Mouse (Mus musculus) layer of hippocampus, postnatal 10 days (tissue): ENCODE measurements around the gene Rnf5. TPM values are rescaled to one million over a fixed set of nuclear protein-coding genes. Genes with fewer than 3 reads are reported as not detected.

Experiments used
- DNase-seq, 2 experiments: peaks; one replicate each; pipeline ENCODE4 v3.0.0; 2021; ENCODE audit warnings: low spot score in 2 of 2
- total RNA-seq, 2 experiments: library from RNA; stranded (reverse); gene quantifications; 2 replicates each; pipeline ENCODE4 v1.2.3; 2021

Rnf5 gene
- total RNA-seq, 2 experiments from 2014 or later = 96.4 to 102 TPM

- peak; percentile 91 to 95 for DNase-seq
These were observed 16.6 kb downstream of the Rnf5 start for GRCm38 (mm10) chr17:34586796-34587422.

DNA sequence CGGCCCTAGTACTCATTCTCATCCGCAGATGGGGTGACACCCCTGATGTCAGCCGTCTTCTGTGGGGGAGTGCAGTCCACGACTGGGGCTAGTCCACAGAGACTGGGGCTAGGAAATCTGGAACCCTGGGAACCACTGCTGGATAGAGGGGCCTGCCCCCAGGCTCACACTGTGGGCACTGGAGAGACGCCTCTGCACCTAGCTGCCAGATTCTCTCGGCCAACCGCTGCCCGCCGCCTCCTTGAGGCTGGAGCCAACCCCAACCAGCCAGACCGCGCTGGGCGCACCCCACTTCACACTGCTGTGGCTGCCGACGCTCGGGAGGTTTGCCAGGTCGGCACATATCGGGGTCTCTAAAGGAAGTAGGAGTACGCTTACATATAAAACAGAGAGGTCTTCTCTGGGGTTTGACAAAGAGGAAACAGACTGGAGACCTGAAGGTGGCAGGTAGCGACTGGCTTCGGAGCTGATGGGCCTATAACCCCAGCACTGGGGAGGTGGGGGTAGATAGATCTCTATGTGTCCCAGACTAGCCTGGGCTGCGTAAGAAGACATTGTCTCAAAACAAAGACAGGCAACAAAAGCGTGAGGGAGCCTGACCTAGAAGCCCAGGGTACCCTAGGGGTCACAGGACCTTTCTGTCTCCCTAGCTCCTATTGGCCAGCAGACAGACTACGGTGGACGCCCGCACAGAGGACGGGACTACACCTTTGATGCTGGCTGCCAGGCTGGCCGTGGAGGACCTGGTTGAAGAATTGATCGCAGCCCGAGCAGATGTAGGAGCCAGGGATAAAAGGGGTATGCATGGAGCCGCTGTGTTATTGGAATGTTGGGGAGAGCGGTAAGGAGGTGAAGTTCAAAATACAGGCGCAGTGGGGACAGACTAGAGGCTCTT lies 17.4 kb downstream of the Rnf5 start:
- peak in 1 of 2 experiments; percentile 56 for DNase-seq

DNA sequence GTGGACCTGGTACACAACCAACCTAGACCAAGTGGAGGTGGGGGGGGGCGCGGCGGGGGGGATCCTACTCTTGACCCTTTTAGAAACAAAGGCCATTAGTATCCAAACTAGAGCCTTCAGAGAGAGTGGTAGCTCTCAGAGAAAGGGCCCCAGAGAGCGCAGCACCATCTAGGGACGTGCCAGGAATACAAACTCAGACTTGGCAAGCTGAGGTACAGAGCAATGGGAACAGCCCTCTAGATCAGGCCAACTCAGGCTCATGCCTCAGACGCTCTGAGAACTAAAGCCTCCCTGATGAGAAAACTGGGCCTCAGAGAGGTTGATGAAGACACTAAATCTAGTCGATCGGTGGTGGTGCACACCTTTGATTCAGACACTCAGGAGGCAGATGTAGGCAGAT lies 18.4 kb downstream of the Rnf5 start:
- peak in 1 of 2 experiments; percentile 60 for DNase-seq

- no peak for DNase-seq
These were observed 19.7 kb downstream of the Rnf5 start for GRCm38 (mm10) chr17:34583819-34584218.

DNA sequence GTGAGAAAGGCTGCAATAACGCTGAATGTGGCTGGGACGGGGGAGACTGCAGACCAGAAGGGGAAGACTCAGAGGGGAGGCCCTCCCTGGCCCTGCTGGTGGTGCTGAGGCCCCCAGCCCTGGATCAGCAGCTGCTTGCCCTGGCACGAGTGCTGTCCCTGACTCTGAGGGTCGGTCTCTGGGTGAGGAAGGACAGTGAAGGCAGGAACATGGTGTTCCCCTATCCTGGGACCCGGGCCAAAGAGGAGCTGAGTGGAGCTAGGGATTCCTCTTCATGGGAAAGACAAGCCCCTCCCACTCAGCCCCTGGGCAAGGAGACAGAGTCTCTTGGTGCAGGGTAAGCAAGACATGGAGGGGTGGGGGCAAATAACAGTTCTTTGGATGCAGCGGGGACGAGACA lies 20.1 kb downstream of the Rnf5 start:
- no peak for DNase-seq

DNA sequence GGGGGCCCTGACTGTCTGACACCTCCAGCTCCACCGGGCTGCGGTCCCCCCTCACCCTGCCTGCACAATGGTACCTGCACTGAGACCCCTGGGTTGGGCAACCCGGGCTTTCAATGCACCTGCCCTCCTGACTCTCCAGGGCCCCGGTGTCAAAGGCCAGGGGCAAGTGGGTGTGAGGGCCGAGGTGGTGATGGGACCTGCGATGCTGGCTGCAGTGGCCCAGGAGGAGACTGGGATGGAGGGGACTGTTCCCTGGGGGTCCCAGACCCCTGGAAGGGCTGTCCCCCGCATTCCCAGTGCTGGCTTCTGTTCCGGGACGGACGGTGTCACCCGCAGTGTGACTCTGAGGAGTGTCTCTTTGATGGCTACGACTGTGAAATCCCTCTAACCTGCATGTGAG lies 21.0 kb downstream of the Rnf5 start:
- DNase-seq = no peak

GRCm38 (mm10) chr17:34578070-34578469 lies 25.4 kb downstream of the Rnf5 start:
- DNase-seq = no peak

DNA sequence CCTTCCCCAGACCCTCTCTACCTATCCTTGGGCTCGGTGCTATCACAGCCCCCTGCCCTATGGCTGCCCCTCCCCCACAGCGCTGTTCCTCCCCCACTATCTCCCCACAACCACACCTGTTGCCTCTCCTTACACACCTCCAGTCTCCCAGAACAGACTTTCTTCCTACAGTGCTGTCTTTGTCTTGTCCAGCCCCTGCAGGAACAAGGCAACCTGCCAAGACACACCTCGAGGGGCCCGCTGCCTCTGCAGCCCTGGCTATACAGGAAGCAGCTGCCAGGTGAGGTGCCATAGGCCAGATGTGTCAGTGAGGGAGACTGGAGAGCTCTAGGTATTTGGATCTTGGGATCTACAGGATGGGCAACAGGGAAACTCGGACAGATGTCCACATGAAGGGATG lies 26.9 kb downstream of the Rnf5 start:
- no peak for DNase-seq

GRCm38 (mm10) chr17:34572361-34572760 lies 31.1 kb downstream of the Rnf5 start:
- peak in 1 of 2 experiments; percentile 29 for DNase-seq

DNA sequence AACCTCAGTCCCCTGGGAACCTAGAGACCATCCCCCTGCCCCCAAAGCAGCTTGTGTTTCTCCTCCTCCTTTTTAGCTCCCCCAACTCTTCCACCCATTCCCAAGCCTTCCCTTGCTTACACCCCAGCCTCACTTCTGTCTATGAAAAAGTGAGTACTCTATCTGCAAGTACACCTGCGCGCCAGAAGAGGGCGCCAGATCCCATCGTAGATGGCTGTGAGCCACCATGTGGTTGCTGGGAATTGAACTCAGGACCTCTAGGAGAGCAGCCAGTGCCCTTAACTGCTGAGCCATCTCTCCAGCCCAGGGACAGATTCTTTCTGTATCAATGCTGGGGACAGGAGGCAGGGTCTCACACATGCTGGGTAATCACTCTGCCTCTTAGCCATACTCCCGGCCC lies 31.6 kb downstream of the Rnf5 start:
- DNase-seq = no peak

- DNase-seq = no peak
These were observed 33.6 kb downstream of the Rnf5 start for GRCm38 (mm10) chr17:34569919-34570318.

DNA sequence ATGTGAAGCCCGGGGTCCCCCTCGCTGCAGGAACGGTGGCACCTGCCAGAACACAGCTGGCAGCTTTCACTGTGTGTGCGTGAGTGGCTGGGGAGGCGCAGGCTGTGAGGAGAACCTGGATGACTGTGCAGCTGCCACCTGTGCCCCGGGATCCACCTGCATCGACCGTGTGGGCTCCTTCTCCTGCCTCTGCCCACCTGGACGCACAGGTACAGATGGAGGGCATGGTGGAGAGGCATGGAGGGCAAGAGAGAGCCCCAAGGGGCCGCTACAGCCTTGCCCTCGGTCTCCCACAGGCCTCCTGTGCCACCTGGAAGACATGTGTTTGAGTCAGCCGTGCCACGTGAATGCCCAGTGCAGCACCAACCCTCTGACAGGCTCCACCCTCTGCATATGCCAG lies 35.1 kb downstream of the Rnf5 start:
- DNase-seq = no peak

GRCm38 (mm10) chr17:34567311-34567710 lies 36.2 kb downstream of the Rnf5 start:
- DNase-seq = no peak

DNA sequence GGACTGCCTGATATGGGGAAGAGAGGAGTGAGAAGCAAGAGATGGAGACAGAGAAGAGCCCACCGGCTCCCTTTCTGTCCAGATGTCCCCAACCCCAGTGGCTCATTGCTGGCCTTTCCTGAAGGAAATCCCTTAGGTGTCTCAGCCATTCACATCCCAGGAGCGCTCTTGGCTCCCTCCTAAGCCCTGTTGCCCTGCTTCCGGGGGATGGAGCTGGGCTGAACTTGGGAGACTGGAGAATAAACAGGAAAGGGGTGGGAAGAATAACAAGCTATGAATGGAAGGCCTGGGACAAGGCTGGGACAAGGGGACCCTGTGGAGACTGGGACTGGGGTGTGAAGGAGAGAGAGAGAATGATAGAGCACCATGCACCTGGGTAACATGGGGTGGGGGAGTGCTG lies 38.7 kb downstream of the Rnf5 start:
- no peak for DNase-seq

DNA sequence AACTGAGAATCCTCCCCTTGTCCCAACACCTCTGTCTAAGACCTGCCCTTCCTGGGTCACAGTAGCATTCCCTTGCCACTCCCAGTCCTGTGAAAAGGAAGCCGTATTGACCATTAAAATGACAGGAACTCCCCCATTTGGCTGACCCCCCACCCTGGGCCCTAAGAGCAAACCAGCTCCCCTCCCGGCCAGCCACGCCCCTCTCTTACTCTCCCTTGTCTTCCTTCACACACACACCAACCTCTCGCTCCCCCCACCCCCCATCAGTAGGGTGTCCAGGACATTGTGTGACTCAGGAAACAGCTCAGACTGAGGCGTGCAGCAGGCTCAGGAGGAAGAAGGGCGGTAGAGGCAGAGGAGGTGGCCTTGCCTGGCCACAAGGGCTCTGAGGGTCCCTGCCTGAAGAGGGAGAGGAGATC lies 39.5 kb downstream of the Rnf5 start, which contains the start of gene Notch4:
Gene Notch4 (plus strand): TSS at position 266 of the 419 bp plus-strand sequence.
- DNase-seq = no peak

GRCm38 (mm10) chr17:34563354-34563753 lies 40.1 kb downstream of the Rnf5 start:
- no peak for DNase-seq

DNA sequence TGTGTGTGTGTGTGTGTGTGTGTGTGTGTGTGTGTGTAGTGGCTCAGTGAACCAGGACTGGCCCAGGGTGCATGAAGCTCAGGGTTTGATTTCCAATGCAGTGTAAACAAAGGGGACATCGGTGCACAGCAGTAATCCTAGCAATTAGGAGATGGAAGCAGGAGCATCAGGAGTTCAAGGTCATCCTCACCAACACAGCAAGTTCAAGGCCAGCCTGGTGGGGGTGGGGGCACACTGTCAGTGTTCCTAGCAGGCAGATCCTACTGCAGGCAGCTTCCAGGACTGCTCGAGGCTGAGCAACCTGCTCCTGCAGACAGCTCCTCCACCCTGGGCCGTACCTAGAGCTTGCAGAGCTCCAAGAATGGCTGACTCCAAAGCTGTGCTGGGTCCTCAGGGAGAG lies 40.9 kb downstream of the Rnf5 start:
- no peak for DNase-seq

GRCm38 (mm10) chr17:34561200-34561599 lies 42.3 kb downstream of the Rnf5 start:
- no peak for DNase-seq

DNA sequence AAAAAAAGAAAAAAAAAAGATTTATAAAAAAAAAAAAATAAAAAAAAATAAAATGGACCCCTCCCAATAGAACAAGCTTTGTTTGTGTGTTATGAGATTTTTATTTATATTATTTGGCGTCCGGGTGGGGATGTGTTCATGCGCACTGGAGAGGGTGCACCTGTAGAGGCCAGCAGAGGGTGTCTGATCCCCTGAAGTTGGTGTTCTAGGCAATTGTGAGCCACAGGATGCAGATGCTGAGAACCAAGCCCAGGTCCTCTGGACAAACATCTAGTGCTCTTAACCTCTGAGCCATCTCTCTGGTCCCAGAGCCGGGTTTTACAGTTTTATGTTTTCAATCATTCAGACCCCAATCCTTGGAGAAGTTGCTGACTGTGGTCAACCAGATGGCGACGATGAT lies 43.1 kb downstream of the Rnf5 start:
- DNase-seq = no peak

GRCm38 (mm10) chr17:34559895-34560294 lies 43.6 kb downstream of the Rnf5 start:
- DNase-seq = no peak

- DNase-seq = no peak
These were observed 44.4 kb downstream of the Rnf5 start for GRCm38 (mm10) chr17:34559116-34559515.

GRCm38 (mm10) chr17:34557411-34557810 lies 46.1 kb downstream of the Rnf5 start:
- DNase-seq = no peak

DNA sequence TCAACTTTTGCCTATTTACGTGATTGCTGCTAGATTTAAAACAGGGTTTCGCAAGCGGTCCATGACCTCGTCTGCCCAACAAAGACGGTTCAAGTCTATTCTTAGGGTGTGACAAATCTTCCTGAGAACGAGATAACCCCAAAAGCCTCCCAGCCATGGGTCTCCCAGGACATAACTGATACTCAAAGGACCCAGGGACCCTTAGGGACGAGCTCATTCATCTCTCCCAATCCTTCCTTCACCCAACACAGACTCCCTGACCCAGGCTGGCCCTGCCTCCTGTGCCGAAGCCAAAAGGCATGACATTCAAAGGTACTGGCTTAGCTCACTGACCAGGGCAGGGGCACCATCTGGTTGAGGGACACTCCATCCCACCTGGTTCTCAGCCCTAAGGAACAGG lies 47.1 kb downstream of the Rnf5 start:
- no peak for DNase-seq
